Mouse (Mus musculus) frontal cortex, postnatal 25 days (tissue): ENCODE data around the gene Wnt5a.

ENCODE experiments used
- DNase-seq, 2 experiments: peaks; one replicate each; pipeline ENCODE4 v3.0.0; 2022; ENCODE audit warnings: low spot score in 2 of 2

Wnt5a gene

GRCm38 (mm10) chr14:28504101-28505050 lies at the start of gene Wnt5a:
Wnt5a (plus strand) TSS chr14:28504750.
- DNase-seq, result no peak

DNA sequence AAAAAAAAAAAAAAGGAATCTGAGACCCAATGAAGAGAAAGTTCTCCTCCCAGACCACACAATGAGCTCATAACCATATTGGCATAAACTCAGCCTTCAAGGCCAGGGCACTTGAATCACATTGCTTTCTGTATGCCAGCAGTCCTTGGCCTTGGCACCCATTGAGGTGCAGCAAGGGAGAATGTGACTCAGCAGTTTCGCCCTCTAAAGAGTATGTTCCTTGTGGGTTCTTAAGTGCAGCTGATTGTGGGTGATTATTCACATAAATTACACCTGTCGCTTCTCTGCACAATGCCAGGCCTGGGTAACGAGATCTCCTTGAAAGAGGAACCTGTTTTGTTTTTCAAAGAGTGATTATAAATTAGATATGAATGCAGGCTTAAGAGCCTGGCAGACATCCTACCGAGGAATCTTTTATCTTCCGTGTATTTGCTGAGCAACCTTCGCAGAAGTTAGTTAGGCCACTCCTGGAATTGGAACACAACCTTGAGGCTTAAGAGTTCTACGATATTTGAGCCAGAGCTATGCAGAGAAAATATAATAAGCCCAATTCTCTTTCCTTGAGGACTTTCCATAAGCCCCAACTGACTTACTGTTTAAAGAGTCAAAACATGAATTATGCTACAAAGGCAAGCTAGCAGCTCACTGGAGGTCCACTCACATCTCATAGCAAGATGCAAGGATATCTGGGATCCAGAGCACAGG lies 48.0 kb upstream of the Wnt5a start:
- DNase-seq, result no peak

- no peak for DNase-seq
Measured at GRCm38 (mm10) chr14:28457428-28457827, 47.1 kb upstream of the Wnt5a start.

- no peak for DNase-seq
Measured at GRCm38 (mm10) chr14:28467956-28468355, 36.6 kb upstream of the Wnt5a start.

GRCm38 (mm10) chr14:28469696-28470095 lies 34.9 kb upstream of the Wnt5a start:
- DNase-seq, result no peak

GRCm38 (mm10) chr14:28470212-28470611 lies 34.3 kb upstream of the Wnt5a start:
- no peak for DNase-seq

DNA sequence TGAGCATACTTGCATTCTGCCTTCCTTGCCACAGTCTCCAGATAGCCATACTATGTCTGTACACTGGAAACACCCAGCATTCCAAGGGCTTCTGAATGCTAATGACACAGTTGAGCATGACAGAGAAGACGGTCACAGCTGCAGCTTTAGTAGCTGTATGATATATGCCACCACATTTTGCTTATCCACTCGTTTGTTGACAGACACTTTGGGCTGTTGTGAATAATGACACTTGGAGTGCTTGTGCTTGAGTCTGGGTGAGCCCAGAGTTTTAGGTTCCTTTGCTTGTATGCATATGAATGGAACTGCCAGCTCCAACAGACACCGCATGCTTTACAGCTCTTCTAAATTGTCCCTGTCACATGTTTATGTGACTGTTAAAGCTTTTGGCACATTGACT lies 29.5 kb upstream of the Wnt5a start:
- no peak for DNase-seq

DNA sequence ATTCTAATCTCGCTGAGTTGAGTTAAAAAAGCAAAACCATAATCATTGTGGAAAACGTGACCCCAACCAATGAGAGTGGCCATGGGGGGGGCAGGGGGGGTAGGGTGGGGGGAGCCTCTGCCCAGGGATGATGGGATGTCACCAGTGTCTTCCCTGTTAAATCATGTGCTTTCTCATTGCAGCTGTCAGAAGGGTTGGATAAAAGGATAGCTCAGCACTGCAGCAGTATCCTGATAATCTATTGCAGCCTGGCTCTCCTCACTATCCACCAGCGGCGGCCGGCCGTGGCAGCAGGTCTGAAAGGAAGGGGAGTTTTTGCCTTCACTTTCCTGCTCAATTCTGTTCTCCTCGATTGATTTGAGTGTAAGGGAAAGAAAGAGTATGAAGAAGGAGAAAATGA lies 29.1 kb upstream of the Wnt5a start:
- DNase-seq, result no peak

DNA sequence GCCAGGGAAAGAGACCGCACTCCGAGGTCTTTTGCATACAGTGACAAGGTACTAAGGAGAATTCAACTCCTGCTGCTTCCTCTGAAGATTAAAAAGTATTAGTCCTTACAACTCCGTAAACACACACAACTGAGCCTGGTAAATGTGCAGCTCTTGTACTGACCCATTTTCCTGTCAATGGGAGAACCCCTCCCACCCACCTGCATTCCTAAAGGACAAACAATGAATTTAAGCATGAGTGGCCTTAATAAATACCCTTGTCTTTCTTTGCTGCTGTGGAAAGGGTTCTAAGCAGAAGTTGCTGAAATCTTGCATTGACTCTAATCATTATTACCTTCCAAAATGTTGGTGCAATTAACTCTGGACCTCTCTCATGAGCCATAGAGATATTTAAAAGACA lies 27.8 kb upstream of the Wnt5a start:
- no peak for DNase-seq

DNA sequence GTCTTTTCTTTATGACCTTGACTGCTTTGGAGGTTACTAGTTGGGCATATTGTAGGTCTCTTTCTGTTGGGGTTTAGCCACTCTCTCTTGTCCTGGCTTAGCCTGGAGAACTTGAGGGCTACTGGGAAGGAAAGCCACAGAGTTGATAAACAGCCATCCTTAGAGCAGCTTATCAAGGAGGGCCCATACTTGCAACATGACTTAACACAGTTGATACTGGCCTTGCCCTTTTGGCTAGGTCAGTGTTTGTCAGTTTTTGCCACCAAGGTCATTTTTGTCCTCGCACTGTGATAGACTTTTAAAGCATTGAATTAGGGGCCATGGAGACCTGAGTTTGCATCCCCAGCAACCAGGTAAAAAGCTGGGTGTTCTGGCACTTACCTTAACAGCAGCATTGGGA lies 23.7 kb upstream of the Wnt5a start:
- no peak for DNase-seq

DNA sequence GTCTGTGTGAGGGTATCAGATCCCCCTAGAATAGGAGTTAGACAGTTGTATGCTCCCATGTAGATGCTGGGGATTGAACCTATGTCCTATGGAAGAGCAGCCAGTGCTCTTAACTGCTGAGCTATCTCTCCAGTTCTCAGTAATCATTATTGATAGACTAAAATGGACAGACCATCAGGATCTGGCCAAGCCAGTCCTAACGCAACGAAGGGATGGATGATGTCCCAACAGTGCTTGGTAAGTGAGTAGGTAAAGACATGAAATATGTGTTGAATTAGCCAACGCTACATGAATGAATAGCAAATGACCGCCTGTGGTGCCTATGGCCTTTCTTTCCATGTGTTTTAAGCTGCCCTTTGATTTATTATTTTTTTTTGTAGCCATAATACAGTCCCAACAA lies 10.7 kb upstream of the Wnt5a start:
- DNase-seq, result no peak

GRCm38 (mm10) chr14:28494273-28494672 lies 10.3 kb upstream of the Wnt5a start:
- DNase-seq, result no peak

- DNase-seq, result no peak
Measured at GRCm38 (mm10) chr14:28501216-28501878, 3.2 kb upstream of the Wnt5a start.

DNA sequence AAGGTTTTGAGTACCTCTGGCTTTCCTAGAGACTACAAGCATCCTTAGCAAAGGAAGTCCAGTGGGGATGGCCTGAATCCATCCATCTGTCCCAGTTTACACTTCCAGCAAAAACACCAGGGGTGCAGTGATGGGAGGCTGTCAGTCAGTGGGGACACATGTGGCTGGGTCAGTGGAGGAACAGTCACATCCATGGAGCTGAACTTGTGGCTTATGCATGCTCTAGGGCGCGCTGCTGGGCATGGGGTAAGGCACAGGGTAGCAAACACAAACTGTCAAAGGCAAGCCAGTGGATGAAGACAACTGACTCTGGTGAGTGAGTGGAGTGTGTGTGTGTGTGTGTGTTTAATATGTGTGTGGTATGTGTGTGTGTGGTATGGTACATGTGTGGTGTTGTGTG lies 1.3 kb upstream of the Wnt5a start:
- no peak for DNase-seq

DNA sequence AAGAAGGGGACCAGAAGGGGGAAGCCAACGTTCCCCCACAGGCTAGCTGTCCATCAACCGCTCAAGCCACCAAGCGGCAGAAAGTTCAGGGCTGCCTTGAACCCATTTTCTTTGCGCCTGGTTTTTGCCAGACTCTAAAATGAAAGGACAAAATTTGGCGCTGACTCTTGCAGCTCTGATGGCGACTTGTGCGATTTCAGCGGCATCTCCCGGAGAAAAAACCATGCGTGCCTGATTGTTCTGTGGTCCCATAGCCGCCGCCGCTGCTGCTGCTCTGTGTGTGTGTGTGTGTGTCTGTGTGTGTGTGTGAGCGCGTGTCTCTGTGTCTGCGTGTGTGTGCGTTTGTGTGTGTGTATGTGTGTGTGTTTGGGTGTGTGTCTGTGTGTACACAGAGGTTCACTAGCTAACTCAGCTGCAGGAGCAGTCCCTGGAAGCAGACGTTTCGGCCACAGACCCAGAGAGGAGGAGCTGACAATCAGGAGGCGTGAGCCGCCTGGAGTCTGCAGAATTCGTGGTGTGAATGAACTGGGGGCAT lies 568 bp downstream of the Wnt5a start:
- no peak for DNase-seq

- no peak for DNase-seq
Measured at GRCm38 (mm10) chr14:28505586-28506375, 1.2 kb downstream of the Wnt5a start.

GRCm38 (mm10) chr14:28506376-28506831 lies 1.9 kb downstream of the Wnt5a start:
- no peak for DNase-seq

DNA sequence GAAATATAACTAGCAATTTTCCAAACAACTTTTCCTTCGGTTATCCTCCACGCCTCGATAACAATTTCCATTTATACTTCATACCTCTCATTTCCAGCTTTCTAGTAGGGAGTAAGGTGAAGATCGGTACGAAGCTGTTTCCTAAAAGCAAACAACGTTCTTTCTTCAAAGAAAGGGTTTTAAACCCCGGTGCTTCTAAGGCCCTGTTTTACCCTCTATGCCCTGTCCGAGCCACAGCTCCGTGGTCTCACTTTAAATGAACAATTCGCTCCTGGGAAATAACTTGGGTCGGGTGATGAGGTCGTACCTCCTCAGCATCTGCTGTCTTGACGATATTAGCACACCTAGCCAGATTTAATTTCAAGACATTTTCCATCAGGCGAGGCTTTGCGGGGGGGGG lies 2.5 kb downstream of the Wnt5a start:
- no peak for DNase-seq

DNA sequence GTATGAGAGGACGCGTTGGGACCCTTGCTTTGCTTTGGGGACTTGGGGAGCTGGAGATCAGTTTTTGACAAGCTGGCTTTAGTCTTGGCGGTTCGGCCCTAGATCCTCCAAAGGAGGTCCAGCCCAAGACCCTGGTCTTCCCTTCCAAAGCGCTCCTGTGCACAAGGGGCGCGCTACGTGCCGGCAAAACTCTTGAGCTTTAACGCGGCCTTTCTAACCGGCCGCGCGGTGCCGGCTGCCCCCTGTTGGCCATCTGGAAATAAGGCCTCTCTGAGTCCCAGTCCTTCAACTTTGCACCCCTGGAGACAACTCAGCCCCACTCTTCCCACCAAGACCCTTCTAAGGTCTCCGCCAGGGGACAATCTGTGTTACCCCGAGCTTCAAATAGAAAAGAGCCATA lies 2.9 kb downstream of the Wnt5a start:
- peak; percentile 38 to 51 for DNase-seq

DNA sequence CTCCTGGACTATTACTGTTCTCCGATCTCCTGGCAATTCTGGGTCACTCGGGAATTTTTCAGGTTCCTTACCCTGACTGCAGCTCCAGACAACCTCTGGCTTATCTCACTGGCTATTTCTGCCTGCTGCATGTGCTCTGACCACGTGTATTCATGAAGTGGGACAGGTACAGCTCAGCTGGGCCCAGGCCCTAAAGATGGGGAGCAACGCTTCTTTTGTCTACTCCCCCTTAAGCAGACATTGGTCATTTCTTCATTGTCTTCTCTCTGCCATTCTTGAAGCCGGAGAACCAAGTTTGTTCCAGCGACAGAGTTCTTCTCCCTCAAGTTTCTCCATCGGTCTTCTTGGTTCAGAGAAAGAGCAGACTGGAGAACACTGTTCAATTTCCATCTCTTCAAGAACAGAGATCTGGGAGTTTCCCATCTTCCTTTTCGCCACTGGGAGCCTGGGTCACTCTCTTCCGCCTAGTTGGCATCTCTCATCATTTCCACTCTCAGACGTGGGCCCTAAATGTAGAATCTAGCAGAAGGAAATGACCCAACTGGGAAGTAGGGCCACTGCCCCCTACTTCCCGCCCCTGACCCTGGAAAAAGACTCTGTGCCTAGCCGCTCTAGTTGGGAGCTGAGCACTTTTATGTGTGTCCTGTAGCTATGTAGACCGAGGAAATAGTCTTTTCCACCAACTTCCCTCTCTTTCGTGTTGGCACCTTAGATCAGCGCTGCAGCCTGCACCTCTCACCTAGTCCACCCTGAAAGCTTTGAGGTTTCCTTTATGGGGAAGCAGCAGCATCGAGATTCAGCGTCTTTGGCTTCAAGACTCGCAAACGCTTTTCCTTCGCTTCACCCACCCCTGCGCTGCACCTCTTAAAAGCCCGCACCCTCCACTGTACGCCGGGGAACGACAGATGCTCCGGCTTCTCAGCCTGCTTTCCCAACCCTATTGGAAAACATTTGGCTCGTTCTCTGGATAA lies 4.0 kb downstream of the Wnt5a start:
- DNase-seq, result no peak
